Mouse (Mus musculus): Measurements from ENCODE around the gene Epb41l2.

DNA sequence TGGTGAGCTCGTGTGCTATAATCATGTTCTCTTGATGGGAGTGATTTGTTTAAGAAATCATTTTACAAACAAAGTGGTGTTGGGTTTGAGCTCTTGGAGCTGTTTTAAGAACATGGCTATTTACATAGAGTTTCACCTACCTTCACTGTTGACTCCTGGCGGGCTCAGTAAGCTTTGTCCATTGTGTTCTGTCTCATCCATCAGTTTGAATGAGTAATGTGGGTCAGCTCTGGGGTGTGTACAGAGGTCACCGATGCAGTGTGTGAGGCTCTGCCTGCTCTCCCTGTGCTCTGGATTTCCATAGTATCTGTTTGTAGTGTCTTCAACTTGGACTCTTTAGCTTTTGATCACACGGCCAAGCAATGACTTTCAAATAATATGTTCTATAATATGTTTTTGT, 79.6 kb downstream of the Epb41l2 start:
- TF ChIP-seq POLR2A (IDR thresholded peaks at IDR 0.05; ENCODE audit: low read depth, low read length), result no peak
- TF ChIP-seq CTCF (conservative IDR thresholded peaks at IDR 0.05; ENCODE audit: insufficient read depth, insufficient read length, low read depth, low read length), result no peak

All from kidney, adult 2 months (tissue).